Mouse (Mus musculus): ENCODE measurements around the gene Coro7. TPM values are rescaled to one million over a fixed set of nuclear protein-coding genes. Genes with fewer than 3 reads are reported as not detected.

The Coro7 gene
- polyA plus RNA-seq, 1 experiment from 2014 or later = 21.7 TPM

- Histone ChIP-seq H3K9ac (replicated peaks) (no peak overlapping the region), H3K27ac (replicated peaks) (no peak overlapping the region), H3K36me3 (0 out of 2 replicates have a peak, but pooled peaks cover 5% of the 10 kb centered on the region), H3K4me2 (replicated peaks) (no peak overlapping the region), H3K4me1 (peaks cover 44% of the 10 kb centered on the region), H3K27me3 (no peaks in the 10 kb centered on the region), H3K4me3 (no peak overlapping the region), H3K9me3 (no peaks in the 10 kb centered on the region)
- no peak for ATAC-seq (ENCODE audit: low FRiP score, low read depth)
- 65% methylated on average over 11 of the region's 11 CpGs for WGBS
Measured at GRCm38 (mm10) chr16:4643670-4644419, 35.7 kb downstream of the Coro7 start.

- WGBS = 87% methylated on average over 6 of the region's 6 CpGs
- H3K36me3 ChIP-seq = no peaks in the 10 kb centered on the region
- H3K27ac ChIP-seq (replicated peaks) = 0 out of 2 replicates have a peak overlapping the region, but pooled peaks have one; percentile 7
Measured at GRCm38 (mm10) chr16:4642937-4643336, 36.6 kb downstream of the Coro7 start.

GRCm38 (mm10) chr16:4642190-4642589 lies 37.4 kb downstream of the Coro7 start:
- peaks cover 44% of the 10 kb centered on the region for H3K4me1 ChIP-seq
- no peaks in the 10 kb centered on the region for H3K36me3 ChIP-seq
- no peaks in the 10 kb centered on the region for H3K27me3 ChIP-seq
- ATAC-seq (ENCODE audit: low FRiP score, low read depth) = no peak
- H3K4me2 ChIP-seq (replicated peaks) = peak overlapping the region; percentile 15; the same call in 1 of the 2 replicates
- WGBS = 42% methylated on average over 13 of the region's 13 CpGs
- peak overlapping the region; percentile 7; the same call in 1 of the 2 replicates for H3K27ac ChIP-seq (replicated peaks)
- no peak overlapping the region for H3K9ac ChIP-seq (replicated peaks)
- no peak overlapping the region for H3K4me3 ChIP-seq
- no peaks in the 10 kb centered on the region for H3K9me3 ChIP-seq

More at GRCm38 (mm10) chr16:4642937-4643336, 36.6 kb downstream of the Coro7 start:
- Histone ChIP-seq H3K27me3 (no peaks in the 10 kb centered on the region), H3K4me3 (no peak overlapping the region), H3K9ac (replicated peaks) (no peak overlapping the region), H3K4me2 (replicated peaks) (0 out of 2 replicates have a peak overlapping the region, but pooled peaks have one; percentile 15), H3K4me1 (peaks cover 44% of the 10 kb centered on the region), H3K9me3 (no peaks in the 10 kb centered on the region)
- no peak for ATAC-seq (ENCODE audit: low FRiP score, low read depth)

- no peaks in the 10 kb centered on the region for H3K9me3 ChIP-seq
- H3K9ac ChIP-seq (replicated peaks) = no peak overlapping the region
- 64% methylated on average over 3 of the region's 3 CpGs for WGBS
- peak overlapping the region; percentile 61 for H3K4me3 ChIP-seq
- no peaks in the 10 kb centered on the region for H3K27me3 ChIP-seq
- ATAC-seq (ENCODE audit: low FRiP score, low read depth) = no peak
- peak overlapping the region; percentile 15; the same call in 1 of the 2 replicates for H3K27ac ChIP-seq (replicated peaks)
- peaks cover 44% of the 10 kb centered on the region for H3K4me1 ChIP-seq
- H3K4me2 ChIP-seq (replicated peaks) = peak overlapping the region; percentile 88
- H3K36me3 ChIP-seq = no peaks in the 10 kb centered on the region
Measured at GRCm38 (mm10) chr16:4641119-4641838, 38.3 kb downstream of the Coro7 start.

GRCm38 (mm10) chr16:4640267-4641005 lies 39.1 kb downstream of the Coro7 start:
- peak overlapping the region; percentile 56; the same call in 1 of the 2 replicates for H3K27ac ChIP-seq (replicated peaks)
- peak overlapping the region; percentile 62 for H3K9ac ChIP-seq (replicated peaks)
- H3K36me3 ChIP-seq = no peaks in the 10 kb centered on the region
- ATAC-seq (ENCODE audit: low FRiP score, low read depth) = no peak; the same call in 1 of the 2 replicates
- H3K27me3 ChIP-seq = no peaks in the 10 kb centered on the region
- H3K4me1 ChIP-seq = peaks cover 44% of the 10 kb centered on the region
- no peaks in the 10 kb centered on the region for H3K9me3 ChIP-seq
- H3K4me3 ChIP-seq = peak overlapping the region; percentile 61
- peak overlapping the region; percentile 88 for H3K4me2 ChIP-seq (replicated peaks)
- 11% methylated on average over 17 of the region's 17 CpGs for WGBS

- Histone ChIP-seq H3K9me3 (no peaks in the 10 kb centered on the region), H3K4me3 (peak within 1 kb of the TSS; percentile 61), H3K9ac (replicated peaks) (peak within 1 kb of the TSS; percentile 62), H3K36me3 (no peaks in the 10 kb centered on the region), H3K4me2 (replicated peaks) (peak within 1 kb of the TSS; percentile 88), H3K4me1 (peaks cover 44% of the 10 kb centered on the region), H3K27ac (replicated peaks) (peak within 1 kb of the TSS; percentile 56; the same call in 1 of the 2 replicates), H3K27me3 (no peaks in the 10 kb centered on the region)
- under 1% methylated on average over 22 of the region's 22 CpGs for WGBS
- ATAC-seq (ENCODE audit: low FRiP score, low read depth) = peak; percentile 98
Measured at GRCm38 (mm10) chr16:4639831-4640237, 39.7 kb downstream of the Coro7 start, which contains the start of the genes Vasn and Dnaja3. TSS of gene Vasn (plus strand) at chr16:4639941. TSS of gene Dnaja3 (plus strand) at chr16:4639989.

- Histone ChIP-seq H3K9ac (replicated peaks) (no peak overlapping the region), H3K27me3 (no peaks in the 10 kb centered on the region)
- 85% methylated on average over 3 of the region's 3 CpGs for whole genome bisulfite sequencing
Measured at GRCm38 (mm10) chr16:4638891-4639390, 40.6 kb downstream of the Coro7 start.

GRCm38 (mm10) chr16:4635760-4636159 lies 43.8 kb downstream of the Coro7 start:
- 71% methylated on average over 4 of the region's 4 CpGs for WGBS
- Histone ChIP-seq H3K9ac (replicated peaks) (no peak overlapping the region), H3K27ac (replicated peaks) (no peak overlapping the region)

More at GRCm38 (mm10) chr16:4638891-4639390, 40.6 kb downstream of the Coro7 start:
- ATAC-seq (ENCODE audit: low FRiP score, low read depth) = no peak
- Histone ChIP-seq H3K4me2 (replicated peaks) (no peak overlapping the region), H3K4me3 (no peak overlapping the region), H3K9me3 (no peaks in the 10 kb centered on the region), H3K36me3 (no peaks in the 10 kb centered on the region), H3K4me1 (peaks cover 44% of the 10 kb centered on the region), H3K27ac (replicated peaks) (no peak overlapping the region)

GRCm38 (mm10) chr16:4634681-4635080 lies 44.9 kb downstream of the Coro7 start:
- H3K9me3 ChIP-seq = no peaks in the 10 kb centered on the region
- 0 out of 2 replicates have a peak, but pooled peaks cover 8% of the 10 kb centered on the region for H3K36me3 ChIP-seq
- no peak for ATAC-seq (ENCODE audit: low FRiP score, low read depth)
- 83% methylated on average over 9 of the region's 9 CpGs for WGBS
- H3K9ac ChIP-seq (replicated peaks) = no peak overlapping the region
- H3K27ac ChIP-seq (replicated peaks) = no peak overlapping the region
- 0 out of 2 replicates have a peak, but pooled peaks cover 5% of the 10 kb centered on the region for H3K4me1 ChIP-seq
- H3K27me3 ChIP-seq = no peaks in the 10 kb centered on the region
- H3K4me2 ChIP-seq (replicated peaks) = no peak overlapping the region
- no peak overlapping the region for H3K4me3 ChIP-seq

More at GRCm38 (mm10) chr16:4635760-4636159, 43.8 kb downstream of the Coro7 start:
- Histone ChIP-seq H3K36me3 (0 out of 2 replicates have a peak, but pooled peaks cover 8% of the 10 kb centered on the region), H3K4me2 (replicated peaks) (no peak overlapping the region), H3K4me3 (no peak overlapping the region), H3K27me3 (no peaks in the 10 kb centered on the region), H3K9me3 (no peaks in the 10 kb centered on the region), H3K4me1 (peaks cover 14% of the 10 kb centered on the region)
- ATAC-seq (ENCODE audit: low FRiP score, low read depth) = no peak

GRCm38 (mm10) chr16:4633661-4634060 lies 45.9 kb downstream of the Coro7 start:
- WGBS = 94% methylated on average over 3 of the region's 3 CpGs
- Histone ChIP-seq H3K4me3 (no peak overlapping the region), H3K27ac (replicated peaks) (no peak overlapping the region), H3K4me2 (replicated peaks) (no peak overlapping the region), H3K9me3 (no peaks in the 10 kb centered on the region), H3K27me3 (no peaks in the 10 kb centered on the region), H3K36me3 (0 out of 2 replicates have a peak, but pooled peaks cover 8% of the 10 kb centered on the region), H3K9ac (replicated peaks) (no peak overlapping the region), H3K4me1 (no peaks in the 10 kb centered on the region)
- no peak for ATAC-seq (ENCODE audit: low FRiP score, low read depth)

- Histone ChIP-seq H3K9me3 (no peaks in the 10 kb centered on the region), H3K9ac (replicated peaks) (no peak overlapping the region), H3K27ac (replicated peaks) (no peak overlapping the region), H3K27me3 (no peaks in the 10 kb centered on the region), H3K36me3 (peaks cover 18% of the 10 kb centered on the region; the same call in 1 of the 2 replicates), H3K4me1 (no peaks in the 10 kb centered on the region), H3K4me2 (replicated peaks) (no peak overlapping the region), H3K4me3 (no peak overlapping the region)
- ATAC-seq (ENCODE audit: low FRiP score, low read depth) = no peak
- 51% methylated on average over 7 of the region's 7 CpGs for WGBS
Measured at GRCm38 (mm10) chr16:4632050-4632449, 47.5 kb downstream of the Coro7 start.

All from midbrain, embryonic 12.5 days (tissue).